Mouse (Mus musculus): ENCODE measurements at regions not wholly inside any gene's neighbourhood (a gene's known extent, or its start where the extent isn't known, plus 50 kb on each side); places are given as distances from the start of the nearest gene placed in this dataset.

GRCm38 (mm10) chr14:46249141-46249540, 130.1 kb upstream of the Gm15217 start:
- TF ChIP-seq CTCF (IDR thresholded peaks at IDR 0.05; ENCODE audit: low read depth): no peak
- no peak for TF ChIP-seq EP300 (IDR thresholded peaks at IDR 0.05; ENCODE audit: low read depth)
